8 mouse cellular contexts compared by ENCODE assay signal in the genomic region with DNA sequence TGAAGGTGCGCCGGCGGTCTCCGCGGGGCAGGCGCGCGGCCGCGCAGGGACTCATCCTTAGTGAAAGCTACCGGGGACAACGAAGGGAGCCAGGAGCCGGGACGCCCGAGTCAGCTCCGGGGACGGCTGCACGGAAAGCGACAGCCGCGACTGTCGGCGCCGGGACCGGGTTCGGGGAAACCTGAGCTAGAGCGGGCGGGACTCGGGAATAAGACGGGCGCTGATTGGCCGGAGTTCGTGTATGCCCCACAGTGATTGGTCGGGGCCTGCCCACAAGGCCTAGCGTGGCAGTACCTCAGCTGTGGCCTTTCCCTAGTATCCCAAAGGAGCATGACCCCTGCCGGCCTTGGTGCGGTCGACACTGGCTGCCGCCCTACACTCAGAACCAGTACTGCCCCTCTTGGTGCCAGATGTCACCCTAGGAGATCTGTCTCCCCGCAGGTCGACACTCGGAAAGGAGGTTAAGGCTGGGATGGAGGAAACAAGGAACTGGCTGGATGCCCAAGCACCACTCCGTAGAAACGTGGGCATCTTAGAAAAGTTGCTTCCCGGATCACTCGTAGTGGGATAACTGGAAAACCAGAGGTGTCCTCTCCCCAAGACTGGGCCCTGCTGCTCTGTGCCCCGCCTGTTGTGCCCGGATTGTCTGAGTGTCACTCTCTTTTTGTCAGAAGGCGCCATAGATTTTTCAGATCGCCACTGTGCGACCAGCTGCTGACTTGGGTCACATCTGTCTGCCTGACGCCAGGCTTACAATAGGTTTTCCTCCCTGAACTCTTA. TPM values are rescaled to one million over a fixed set of nuclear protein-coding genes. Genes with fewer than 3 reads are reported as not detected.
DNase-seq lines count a peak whose midpoint lies in the region; ATAC-seq and TF ChIP-seq lines count a peak whose summit lies in the region.

A gene (minus strand): TSS at position 193 of the 780 bp plus-strand sequence.

- peak within 1 kb of the TSS; percentile 97 for H3K27ac ChIP-seq in forebrain, embryonic 16.5 days (ENCODE audit: low read length)
- H3K27ac ChIP-seq in lung, embryonic 15.5 days = peak within 1 kb of the TSS; percentile 100

- no peaks in the 10 kb centered on the region for H3K9me3 ChIP-seq in G1E (replicated peaks)
- H3K9me3 ChIP-seq in forebrain, embryonic 16.5 days (ENCODE audit: control insufficient read depth, low read length) = no peaks in the 10 kb centered on the region
- no peaks in the 10 kb centered on the region for H3K9me3 ChIP-seq in lung, embryonic 15.5 days

- DNase-seq in G1E (ENCODE audit: low spot score) = peak; percentile 89
- peak; percentile 97 to 99 for DNase-seq in cerebellum, adult 18-20 months
- DNase-seq in heart, postnatal 4 days = peak; percentile 99
- DNase-seq in layer of hippocampus, adult 8-10 months (ENCODE audit: low spot score in 2 of 2) = peak; percentile 96 to 100
- peak; percentile 94 for DNase-seq in ovary, adult 18-20 months (ENCODE audit: low spot score)
- DNase-seq in thymus, postnatal 0 days (ENCODE audit: low spot score) = peak; percentile 94

- H3K4me1 ChIP-seq in G1E (ENCODE audit: insufficient read depth, low read depth, low read length) = peaks cover 24% of the 10 kb centered on the region
- H3K4me1 ChIP-seq in forebrain, embryonic 16.5 days (replicated peaks; ENCODE audit: control insufficient read depth, insufficient read depth, low read length) = peaks cover 15% of the 10 kb centered on the region
- peaks cover 15% of the 10 kb centered on the region; the same call in 1 of the 2 replicates for H3K4me1 ChIP-seq in lung, embryonic 15.5 days

- H3K36me3 ChIP-seq in G1E (replicated peaks) = peaks cover 13% of the 10 kb centered on the region
- H3K36me3 ChIP-seq in forebrain, embryonic 16.5 days (ENCODE audit: control insufficient read depth, insufficient read depth) = no peaks in the 10 kb centered on the region
- no peaks in the 10 kb centered on the region for H3K36me3 ChIP-seq in lung, embryonic 15.5 days

- WGBS in forebrain, embryonic 16.5 days = under 1% methylated on average over 52 of the region's 52 CpGs
- under 1% methylated on average over 52 of the region's 52 CpGs for WGBS in lung, embryonic 15.5 days

- TF ChIP-seq CTCF in G1E (IDR thresholded peaks at IDR 0.05; ENCODE audit: low read depth, low read length) = no peak

- peak within 1 kb of the TSS; percentile 94 for H3K9ac ChIP-seq in forebrain, embryonic 16.5 days (replicated peaks; ENCODE audit: low read depth, low read length)
- peak within 1 kb of the TSS; percentile 99 for H3K9ac ChIP-seq in lung, embryonic 15.5 days

- H3K4me2 ChIP-seq in forebrain, embryonic 16.5 days (ENCODE audit: low read length) = peak within 1 kb of the TSS; percentile 79
- peak within 1 kb of the TSS; percentile 75 for H3K4me2 ChIP-seq in lung, embryonic 15.5 days

- peak; percentile 87 for ATAC-seq in G1E (ENCODE audit: extremely low read depth, insufficient number of reproducible peaks, low FRiP score, poor library complexity, severe bottlenecking)
- ATAC-seq in forebrain, embryonic 16.5 days = peak; percentile 99
- peak; percentile 100 for ATAC-seq in lung, embryonic 15.5 days (ENCODE audit: borderline replicate concordance, extremely low read depth, low FRiP score, low TSS enrichment)

- H3K27me3 ChIP-seq in G1E (ENCODE audit: insufficient read depth, low read length) = no peaks in the 10 kb centered on the region
- no peaks in the 10 kb centered on the region for H3K27me3 ChIP-seq in forebrain, embryonic 16.5 days (replicated peaks; ENCODE audit: control insufficient read depth, insufficient read depth, low read length)
- no peaks in the 10 kb centered on the region for H3K27me3 ChIP-seq in lung, embryonic 15.5 days

- peak within 1 kb of the TSS; percentile 89 for H3K4me3 ChIP-seq in G1E (ENCODE audit: low read depth, low read length)
- H3K4me3 ChIP-seq in forebrain, embryonic 16.5 days (replicated peaks; ENCODE audit: low read length) = peak within 1 kb of the TSS; percentile 75
- peak within 1 kb of the TSS; percentile 96 for H3K4me3 ChIP-seq in lung, embryonic 15.5 days

RNA-seq across cellular contexts. Expression of the gene that starts here (rescaled TPM):
- total RNA-seq in G1E (2014; fragmentation: Nextera tagmentation) (50.9 and 63.5 TPM in 2 replicates), G1E (2017) (36.0 and 45.5 TPM in 2 replicates)
- 17.3 and 23.0 TPM in 2 replicates for polyA plus RNA-seq in G1E (2012)
- 30.3 and 35.0 TPM in 2 replicates for polyA plus RNA-seq in forebrain, embryonic 16.5 days (2015; fragmentation: Nextera tagmentation; extraction: Ambion mirVana)
- 10 to 100 TPM; 38.2 to 38.7 TPM for total RNA-seq in heart, postnatal 4 days (2021)
- total RNA-seq in layer of hippocampus, adult 8-10 months (2022) = 10 to 100 TPM; 25.5 to 27.6 (median 26.6) TPM
- 29.3 and 31.1 TPM in 2 replicates for polyA plus RNA-seq in lung, embryonic 15.5 days (2015; fragmentation: Nextera tagmentation; extraction: Ambion mirVana)
- 19.2 and 21.1 TPM in 2 replicates for polyA plus RNA-seq in thymus, postnatal 0 days (2015; fragmentation: Nextera tagmentation; extraction: Ambion mirVana)

Comparison
In these comparisons a context has a peak if more than half of its experiments do, and no peak if none do; other contexts are left out.
1. Peak in every context shown above with its lines: DNase-seq, ATAC-seq, H3K4me3 ChIP-seq and H3K27ac ChIP-seq.